Mouse (Mus musculus): Measurements from ENCODE around the gene Slc22a5. TPM values are rescaled to one million over a fixed set of nuclear protein-coding genes. Genes with fewer than 3 reads are reported as not detected.
"Not testable (repeated sequence)": the region's sequence is repeated elsewhere in the genome, so short reads cannot be mapped to it uniquely, and the experiment has no call there.

Gene Slc22a5
- polyA plus RNA-seq, 1 experiment from 2014 or later, result 10.6 TPM

- peak overlapping the region; percentile 39; the same call in 1 of the 2 replicates for H3K27ac ChIP-seq (ENCODE audit: low read length)
- no peak overlapping the region for H3K4me3 ChIP-seq (ENCODE audit: low read length)
- H3K4me2 ChIP-seq (ENCODE audit: low read depth, low read length), result peak overlapping the region; percentile 10; the same call in 1 of the 2 replicates
- ATAC-seq (replicated peaks; ENCODE audit: extremely low read depth, insufficient read depth, low FRiP score), result no peak
- no peak overlapping the region for H3K9ac ChIP-seq (ENCODE audit: low read length)
- no peaks in the 10 kb centered on the region for H3K36me3 ChIP-seq (ENCODE audit: control insufficient read depth, insufficient read depth)
- no peaks in the 10 kb centered on the region for H3K27me3 ChIP-seq (ENCODE audit: control insufficient read depth, insufficient read depth, low read length)
- WGBS, result 40% methylated on average over 9 of the region's 9 CpGs
- peaks cover 24% of the 10 kb centered on the region for H3K4me1 ChIP-seq (ENCODE audit: control insufficient read depth, insufficient read depth, low read length)
- H3K9me3 ChIP-seq (replicated peaks; ENCODE audit: control insufficient read depth, low read length), result no peaks in the 10 kb centered on the region
Observed at GRCm38 (mm10) chr11:53892716-53893416, 1.4 kb upstream of the Slc22a5 start.

DNA sequence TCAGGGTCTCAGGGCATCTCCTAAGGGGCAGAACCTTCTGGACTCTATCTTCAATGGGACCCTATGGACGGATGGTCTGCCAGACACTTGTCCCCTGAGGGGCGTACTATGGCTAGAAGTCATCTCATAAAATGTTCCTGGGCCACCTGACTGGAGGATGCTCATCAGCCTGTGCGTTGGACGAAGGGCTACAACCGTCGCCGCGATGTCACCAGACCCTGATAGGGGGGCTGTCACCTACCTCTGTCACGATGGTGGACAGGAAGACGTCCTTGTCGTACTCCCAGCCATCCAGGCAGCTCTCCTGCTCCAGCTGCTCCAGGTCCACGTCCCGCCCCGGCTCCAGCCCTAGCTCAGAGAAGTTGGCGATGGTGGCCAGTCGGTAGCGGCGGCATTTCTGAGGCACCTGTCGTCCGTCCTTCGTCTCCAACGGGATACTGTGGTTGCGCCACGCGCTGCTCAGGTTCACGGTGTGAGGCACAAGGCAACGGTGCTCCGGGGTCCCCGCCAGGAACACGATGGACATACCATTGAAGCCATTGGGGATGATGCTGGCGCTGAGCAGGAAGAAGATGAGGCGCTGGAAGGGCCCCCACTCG lies 455 bp downstream of the Slc22a5 start:
- ATAC-seq (replicated peaks; ENCODE audit: extremely low read depth, insufficient read depth, low FRiP score), result no peak; the same call in 1 of the 2 replicates
- H3K27me3 ChIP-seq (ENCODE audit: control insufficient read depth, insufficient read depth, low read length), result no peaks in the 10 kb centered on the region
- H3K9ac ChIP-seq (ENCODE audit: low read length), result peak overlapping the region; percentile 83
- WGBS, result 3% methylated on average over 33 of the region's 33 CpGs
- H3K9me3 ChIP-seq (replicated peaks; ENCODE audit: control insufficient read depth, low read length), result no peaks in the 10 kb centered on the region
- peak overlapping the region; percentile 62 for H3K4me3 ChIP-seq (ENCODE audit: low read length)
- no peaks in the 10 kb centered on the region for H3K36me3 ChIP-seq (ENCODE audit: control insufficient read depth, insufficient read depth)
- H3K4me2 ChIP-seq (ENCODE audit: low read depth, low read length), result peak overlapping the region; percentile 93
- H3K27ac ChIP-seq (ENCODE audit: low read length), result peak overlapping the region; percentile 73
- peaks cover 24% of the 10 kb centered on the region for H3K4me1 ChIP-seq (ENCODE audit: control insufficient read depth, insufficient read depth, low read length)

GRCm38 (mm10) chr11:53890225-53890624 lies 1.2 kb downstream of the Slc22a5 start:
- peaks cover 24% of the 10 kb centered on the region for H3K4me1 ChIP-seq (ENCODE audit: control insufficient read depth, insufficient read depth, low read length)
- no peaks in the 10 kb centered on the region for H3K36me3 ChIP-seq (ENCODE audit: control insufficient read depth, insufficient read depth)
- no peak overlapping the region for H3K4me3 ChIP-seq (ENCODE audit: low read length)
- 81% methylated on average over 2 of the region's 2 CpGs for WGBS
- H3K9me3 ChIP-seq (replicated peaks; ENCODE audit: control insufficient read depth, low read length), result no peaks in the 10 kb centered on the region
- H3K27me3 ChIP-seq (ENCODE audit: control insufficient read depth, insufficient read depth, low read length), result no peaks in the 10 kb centered on the region
- peak overlapping the region; percentile 93 for H3K4me2 ChIP-seq (ENCODE audit: low read depth, low read length)
- ATAC-seq (replicated peaks; ENCODE audit: extremely low read depth, insufficient read depth, low FRiP score), result no peak
- H3K27ac ChIP-seq (ENCODE audit: low read length), result no peak overlapping the region
- H3K9ac ChIP-seq (ENCODE audit: low read length), result no peak overlapping the region; the same call in 1 of the 2 replicates

GRCm38 (mm10) chr11:53889091-53889645 lies 2.3 kb downstream of the Slc22a5 start:
- Histone ChIP-seq H3K9me3 (replicated peaks; ENCODE audit: control insufficient read depth, low read length) (no peaks in the 10 kb centered on the region), H3K36me3 (ENCODE audit: control insufficient read depth, insufficient read depth) (no peaks in the 10 kb centered on the region), H3K9ac (ENCODE audit: low read length) (0 out of 2 replicates have a peak overlapping the region, but pooled peaks have one; percentile 4), H3K4me2 (ENCODE audit: low read depth, low read length) (no peak overlapping the region), H3K4me1 (ENCODE audit: control insufficient read depth, insufficient read depth, low read length) (peaks cover 24% of the 10 kb centered on the region), H3K27me3 (ENCODE audit: control insufficient read depth, insufficient read depth, low read length) (no peaks in the 10 kb centered on the region), H3K4me3 (ENCODE audit: low read length) (no peak overlapping the region), H3K27ac (ENCODE audit: low read length) (no peak overlapping the region)
- ATAC-seq (replicated peaks; ENCODE audit: extremely low read depth, insufficient read depth, low FRiP score), result no peak
- 42% methylated on average over 4 of the region's 4 CpGs for WGBS

GRCm38 (mm10) chr11:53888242-53888641 lies 3.2 kb downstream of the Slc22a5 start:
- H3K4me2 ChIP-seq (ENCODE audit: low read depth, low read length), result no peak overlapping the region
- H3K9me3 ChIP-seq (replicated peaks; ENCODE audit: control insufficient read depth, low read length), result no peaks in the 10 kb centered on the region
- ATAC-seq (replicated peaks; ENCODE audit: extremely low read depth, insufficient read depth, low FRiP score), result no peak

DNA sequence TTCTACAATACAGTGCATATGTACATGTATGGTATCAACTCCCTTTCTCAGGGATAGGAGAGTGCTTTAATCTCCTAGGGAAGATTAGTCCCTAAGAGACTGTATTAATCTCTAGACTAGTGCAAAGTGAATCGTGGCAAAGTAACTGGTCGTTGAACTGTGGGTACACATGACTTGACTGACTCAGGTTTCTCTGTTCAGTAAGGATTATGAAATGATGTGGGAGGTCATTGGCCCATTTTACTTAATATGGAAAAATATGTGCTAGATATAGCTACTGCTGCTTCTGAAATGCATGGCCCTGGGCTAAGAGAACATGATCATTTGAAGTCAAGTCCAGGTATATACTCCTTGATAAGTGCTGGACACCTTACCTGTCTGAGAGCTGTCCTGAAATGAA lies 8.2 kb downstream of the Slc22a5 start:
- H3K9me3 ChIP-seq (replicated peaks; ENCODE audit: control insufficient read depth, low read length), result no peaks in the 10 kb centered on the region
- 84% methylated on average over 2 of the region's 2 CpGs for WGBS
- no peak overlapping the region for H3K27ac ChIP-seq (ENCODE audit: low read length)
- H3K4me3 ChIP-seq (ENCODE audit: low read length), result no peak overlapping the region
- no peak for ATAC-seq (replicated peaks; ENCODE audit: extremely low read depth, insufficient read depth, low FRiP score)
- H3K27me3 ChIP-seq (ENCODE audit: control insufficient read depth, insufficient read depth, low read length), result no peaks in the 10 kb centered on the region
- peaks cover 2% of the 10 kb centered on the region; the same call in 1 of the 2 replicates for H3K4me1 ChIP-seq (ENCODE audit: control insufficient read depth, insufficient read depth, low read length)
- H3K4me2 ChIP-seq (ENCODE audit: low read depth, low read length), result no peak overlapping the region
- H3K9ac ChIP-seq (ENCODE audit: low read length), result no peak overlapping the region
- H3K36me3 ChIP-seq (ENCODE audit: control insufficient read depth, insufficient read depth), result peaks cover 6% of the 10 kb centered on the region; the same call in 1 of the 2 replicates

More at GRCm38 (mm10) chr11:53888242-53888641, 3.2 kb downstream of the Slc22a5 start:
- H3K4me1 ChIP-seq (ENCODE audit: control insufficient read depth, insufficient read depth, low read length), result peaks cover 24% of the 10 kb centered on the region
- no peak overlapping the region for H3K27ac ChIP-seq (ENCODE audit: low read length)
- no peak overlapping the region for H3K9ac ChIP-seq (ENCODE audit: low read length)
- no peaks in the 10 kb centered on the region for H3K27me3 ChIP-seq (ENCODE audit: control insufficient read depth, insufficient read depth, low read length)
- H3K36me3 ChIP-seq (ENCODE audit: control insufficient read depth, insufficient read depth), result no peaks in the 10 kb centered on the region
- no peak overlapping the region for H3K4me3 ChIP-seq (ENCODE audit: low read length)
- 82% methylated on average over 4 of the region's 4 CpGs for WGBS

- 85% methylated on average over 5 of the region's 5 CpGs for WGBS
- not testable (repeated sequence) for H3K4me2 ChIP-seq (ENCODE audit: low read depth, low read length); H3K4me1 ChIP-seq (ENCODE audit: control insufficient read depth, insufficient read depth, low read length); H3K27me3 ChIP-seq (ENCODE audit: control insufficient read depth, insufficient read depth, low read length); H3K9me3 ChIP-seq (replicated peaks; ENCODE audit: control insufficient read depth, low read length); ATAC-seq (replicated peaks; ENCODE audit: extremely low read depth, insufficient read depth, low FRiP score); H3K36me3 ChIP-seq (ENCODE audit: control insufficient read depth, insufficient read depth); H3K9ac ChIP-seq (ENCODE audit: low read length); H3K27ac ChIP-seq (ENCODE audit: low read length); H3K4me3 ChIP-seq (ENCODE audit: low read length)
Observed at GRCm38 (mm10) chr11:53878096-53878495, 13.4 kb downstream of the Slc22a5 start.

GRCm38 (mm10) chr11:53876488-53876887 lies 15.0 kb downstream of the Slc22a5 start:
- no peak overlapping the region for H3K27ac ChIP-seq (ENCODE audit: low read length)
- H3K27me3 ChIP-seq (ENCODE audit: control insufficient read depth, insufficient read depth, low read length), result no peaks in the 10 kb centered on the region
- H3K9me3 ChIP-seq (replicated peaks; ENCODE audit: control insufficient read depth, low read length), result no peaks in the 10 kb centered on the region
- H3K36me3 ChIP-seq (ENCODE audit: control insufficient read depth, insufficient read depth), result peaks cover 14% of the 10 kb centered on the region
- WGBS, result 82% methylated on average over 4 of the region's 4 CpGs
- no peaks in the 10 kb centered on the region for H3K4me1 ChIP-seq (ENCODE audit: control insufficient read depth, insufficient read depth, low read length)
- ATAC-seq (replicated peaks; ENCODE audit: extremely low read depth, insufficient read depth, low FRiP score), result no peak
- no peak overlapping the region for H3K4me3 ChIP-seq (ENCODE audit: low read length)
- no peak overlapping the region for H3K4me2 ChIP-seq (ENCODE audit: low read depth, low read length)
- no peak overlapping the region for H3K9ac ChIP-seq (ENCODE audit: low read length)

GRCm38 (mm10) chr11:53874706-53875105 lies 16.8 kb downstream of the Slc22a5 start:
- Histone ChIP-seq H3K36me3 (ENCODE audit: control insufficient read depth, insufficient read depth) (peaks cover 20% of the 10 kb centered on the region), H3K27ac (ENCODE audit: low read length) (no peak overlapping the region), H3K9me3 (replicated peaks; ENCODE audit: control insufficient read depth, low read length) (no peaks in the 10 kb centered on the region), H3K27me3 (ENCODE audit: control insufficient read depth, insufficient read depth, low read length) (no peaks in the 10 kb centered on the region), H3K9ac (ENCODE audit: low read length) (no peak overlapping the region), H3K4me3 (ENCODE audit: low read length) (no peak overlapping the region), H3K4me1 (ENCODE audit: control insufficient read depth, insufficient read depth, low read length) (no peaks in the 10 kb centered on the region), H3K4me2 (ENCODE audit: low read depth, low read length) (no peak overlapping the region)
- 79% methylated on average over 4 of the region's 4 CpGs for WGBS
- ATAC-seq (replicated peaks; ENCODE audit: extremely low read depth, insufficient read depth, low FRiP score), result no peak

Measured in heart, embryonic 16.5 days (tissue).